Mouse (Mus musculus) CH12.LX (cell line): Measurements from ENCODE around the gene Fgfr2. TPM values are rescaled to one million over a fixed set of nuclear protein-coding genes. Genes with fewer than 3 reads are reported as not detected.

Experiments
- DNase-seq: peaks from one replicate; pipeline ENCODE4 v3.0.0-alpha.2; 2013; ENCODE audit errors: extremely low read depth
- H3K27ac ChIP-seq: 2 replicates; pipeline ENCODE4 v1.5.1; 2012; ENCODE audit warnings: low read depth, mild to moderate bottlenecking, control low read depth, moderate library complexity; ENCODE audit not compliant: insufficient read depth
- H3K27me3 ChIP-seq: replicated peaks from 2 replicates; pipeline ENCODE3; 2012; ENCODE audit warnings: inconsistent platforms
- H3K36me3 ChIP-seq, 2 experiments: replicated peaks in 1 of 2; 2 replicates each; pipeline versions ENCODE3 to v1.6.1; 2012; ENCODE audit warnings: inconsistent platforms in 1 of 2, low read length in 1 of 2, mild to moderate bottlenecking in 1 of 2, mixed read lengths in 1 of 2, moderate library complexity in 1 of 2; ENCODE audit not compliant: control insufficient read depth in 1 of 2, insufficient read depth in 1 of 2
- H3K4me1 ChIP-seq, 2 experiments: 2 replicates each; pipeline ENCODE4 v1.6.1; 2012; ENCODE audit warnings: inconsistent platforms in 1 of 2, moderate library complexity in 1 of 2; ENCODE audit not compliant: insufficient read depth in 2 of 2, control insufficient read depth in 1 of 2
- H3K4me2 ChIP-seq: 2 replicates; pipeline ENCODE4 v1.6.1; 2012; ENCODE audit warnings: low read depth, mild to moderate bottlenecking, control low read depth; ENCODE audit not compliant: poor library complexity, insufficient read depth, severe bottlenecking
- H3K4me3 ChIP-seq, 3 experiments: fragments of 150-350 bp in 1 of 3; sonication (generic) in 1 of 3; replicated peaks in 1 of 3; 2 replicates each; pipeline versions ENCODE3 to v1.5.1; 2011 to 2012; ENCODE audit warnings: low read depth in 2 of 3, low read length in 2 of 3, mild to moderate bottlenecking in 2 of 3, moderate library complexity in 2 of 3, control low read depth in 1 of 3, improper control_type of control experiment in 1 of 3, inconsistent platforms in 1 of 3, mixed read lengths in 1 of 3; ENCODE audit not compliant: poor library complexity in 1 of 3
- H3K79me2 ChIP-seq: replicated peaks from 2 replicates; pipeline ENCODE4 v1.6.1; 2012; ENCODE audit warnings: mild to moderate bottlenecking, moderate library complexity; ENCODE audit not compliant: control insufficient read depth, poor library complexity, insufficient read depth, severe bottlenecking; ENCODE audit errors: extremely low read depth
- H3K9ac ChIP-seq: 2 replicates; pipeline ENCODE4 v1.6.1; 2012; ENCODE audit warnings: low read depth, mild to moderate bottlenecking, control low read depth, moderate library complexity; ENCODE audit not compliant: insufficient read depth
- H3K9me3 ChIP-seq: replicated peaks from 2 replicates; pipeline ENCODE3; 2012; ENCODE audit warnings: low read length, inconsistent platforms, mixed read lengths
- BHLHE40 ChIP-seq: IDR thresholded peaks from 2 replicates; pipeline ENCODE4 v1.6.1; 2011; ENCODE audit warnings: mild to moderate bottlenecking, low read depth, low read length, improper control_type of control experiment
- CHD1 ChIP-seq: IDR thresholded peaks from 2 replicates; pipeline ENCODE4 v1.6.1; 2012; ENCODE audit warnings: low read depth, low read length, improper control_type of control experiment, inconsistent platforms
- CHD2 ChIP-seq: IDR thresholded peaks from 2 replicates; pipeline ENCODE4 v1.6.1; 2011; ENCODE audit warnings: low read length, improper control_type of control experiment
- CTCF ChIP-seq, 2 experiments: IDR thresholded peaks in 1 of 2; conservative IDR thresholded peaks in 1 of 2; 2 replicates each; pipeline ENCODE4 v1.5.1; 2011 to 2012; ENCODE audit warnings: low read depth in 2 of 2, low read length in 2 of 2, improper control_type of control experiment in 1 of 2, inconsistent platforms in 1 of 2, mild to moderate bottlenecking in 1 of 2, moderate library complexity in 1 of 2
- E2F4 ChIP-seq: IDR thresholded peaks from 2 replicates; pipeline ENCODE4 v1.6.1; 2011; ENCODE audit warnings: low read depth, low read length, improper control_type of control experiment; ENCODE audit not compliant: insufficient replicate concordance
- ELF1 ChIP-seq: IDR thresholded peaks from 2 replicates; pipeline ENCODE4 v1.6.1; 2014; ENCODE audit warnings: low read depth, mild to moderate bottlenecking, inconsistent platforms, low read length, improper control_type of control experiment
- HCFC1 ChIP-seq: IDR thresholded peaks from 2 replicates; pipeline ENCODE4 v1.6.1; 2012; ENCODE audit warnings: low read depth, mild to moderate bottlenecking, inconsistent platforms, low read length, improper control_type of control experiment
- IRF4 ChIP-seq: IDR thresholded peaks from 2 replicates; pipeline ENCODE4 v1.6.1; 2014; ENCODE audit warnings: low read depth, mild to moderate bottlenecking, inconsistent platforms, low read length, improper control_type of control experiment
- KAT2A ChIP-seq: IDR thresholded peaks from 2 replicates; pipeline ENCODE4 v1.6.1; 2012; ENCODE audit warnings: low read length, improper control_type of control experiment, inconsistent platforms; ENCODE audit not compliant: insufficient replicate concordance
- MAFK ChIP-seq: IDR thresholded peaks from 2 replicates; pipeline ENCODE4 v1.6.1; 2011; ENCODE audit warnings: low read length, improper control_type of control experiment; ENCODE audit not compliant: insufficient replicate concordance
- MAX ChIP-seq: IDR thresholded peaks from 2 replicates; pipeline ENCODE4 v1.6.1; 2011; ENCODE audit warnings: low read length, improper control_type of control experiment
- MAZ ChIP-seq: IDR thresholded peaks from 2 replicates; pipeline ENCODE4 v1.6.1; 2012; ENCODE audit warnings: low read depth, mild to moderate bottlenecking, inconsistent platforms, low read length, improper control_type of control experiment, moderate library complexity
- MXI1 ChIP-seq: IDR thresholded peaks from 2 replicates; pipeline ENCODE4 v1.6.1; 2011; ENCODE audit warnings: mild to moderate bottlenecking, low read depth, low read length, improper control_type of control experiment
- MYC ChIP-seq: IDR thresholded peaks from 2 replicates; pipeline ENCODE4 v1.6.1; 2011; ENCODE audit warnings: low read depth, mild to moderate bottlenecking, improper control_type of control experiment, low read length
- NRF1 ChIP-seq: IDR thresholded peaks from 2 replicates; pipeline ENCODE4 v1.6.1; 2014; ENCODE audit warnings: low read depth, mild to moderate bottlenecking, inconsistent platforms, low read length, improper control_type of control experiment, moderate library complexity
- POLR2A ChIP-seq: IDR thresholded peaks from 2 replicates; pipeline ENCODE4 v1.6.1; 2011; ENCODE audit warnings: low read depth, mild to moderate bottlenecking, improper control_type of control experiment, low read length
- POLR2AphosphoS2 ChIP-seq: IDR thresholded peaks from 2 replicates; pipeline ENCODE4 v1.6.1; 2011; ENCODE audit warnings: low read depth, low read length, improper control_type of control experiment
- RAD21 ChIP-seq: IDR thresholded peaks from 2 replicates; pipeline ENCODE4 v1.6.1; 2011; ENCODE audit warnings: low read depth, mild to moderate bottlenecking, low read length, improper control_type of control experiment, moderate library complexity
- RCOR1 ChIP-seq: conservative IDR thresholded peaks from 2 replicates; pipeline ENCODE4 v1.6.1; 2012; ENCODE audit warnings: low read depth, mild to moderate bottlenecking, inconsistent platforms, low read length, improper control_type of control experiment
- SIN3A ChIP-seq: IDR thresholded peaks from 2 replicates; pipeline ENCODE4 v1.6.1; 2012; ENCODE audit warnings: low read length, improper control_type of control experiment, inconsistent platforms
- TCF12 ChIP-seq: IDR thresholded peaks from 2 replicates; pipeline ENCODE4 v1.6.1; 2014; ENCODE audit warnings: low read depth, mild to moderate bottlenecking, inconsistent platforms, low read length, improper control_type of control experiment
- UBTF ChIP-seq: IDR thresholded peaks from 2 replicates; pipeline ENCODE4 v1.6.1; 2012; ENCODE audit warnings: low read depth, mild to moderate bottlenecking, inconsistent platforms, low read length, improper control_type of control experiment, moderate library complexity
- USF1 ChIP-seq: IDR thresholded peaks from 2 replicates; pipeline ENCODE4 v1.6.1; 2014; ENCODE audit warnings: low read depth, mild to moderate bottlenecking, inconsistent platforms, low read length, improper control_type of control experiment
- USF2 ChIP-seq: conservative IDR thresholded peaks from 2 replicates; pipeline ENCODE4 v1.6.1; 2011; ENCODE audit warnings: low read depth, low read length, improper control_type of control experiment
- ZC3H11A ChIP-seq: IDR thresholded peaks from 2 replicates; pipeline ENCODE4 v1.6.1; 2012; ENCODE audit warnings: low read depth, mild to moderate bottlenecking, inconsistent platforms, low read length, improper control_type of control experiment
- dilution Hi-C: fragments of 300-500 bp; cut with MboI; formaldehyde crosslinking; loops from 2 replicates; pipeline ENCODE4 v1.14.3; 2020; ENCODE audit warnings: low sequenced_read_pairs; ENCODE audit not compliant: extremely low pct_unique_long_range_greater_than_20kb, extremely low pct_ligation_motif_present
- in situ Hi-C: fragments of 300-500 bp; cut with MboI; formaldehyde crosslinking; loops from 3 replicates; pipeline ENCODE4 v1.14.3; 2019; ENCODE audit warnings: low sequenced_read_pairs, low pct_ligation_motif_present, low pct_unique_long_range_greater_than_20kb, mixed read lengths
- polyA plus RNA-seq: library from polyadenylated mRNA; unstranded; fragments of >175 nt; gene quantifications from 2 replicates; pipeline ENCODE4 v1.2.1, GENCODE M21; 2012; ENCODE audit warnings: low read depth; ENCODE audit not compliant: insufficient read length
- total RNA-seq, 2 experiments: library from RNA; depleted of rRNA; stranded (reverse); fragments of 300-350 nt in 1 of 2; fragments of >200 nt in 1 of 2; gene quantifications; 2 replicates each; pipeline ENCODE4 v1.2.3; 2012 to 2014

Gene Fgfr2
- total and polyA plus RNA-seq, 3 experiments: not detected

GRCm38 (mm10) chr7:132435486-132436055, 687.6 kb downstream of the Fgfr2 start:
- no peak overlapping the region for H3K27ac ChIP-seq
- no peak overlapping the region for H3K9ac ChIP-seq
- in situ Hi-C loops: no loop called here
- H3K9me3 ChIP-seq: no peaks in the 10 kb centered on the region
- H3K4me1 ChIP-seq: no peaks in the 10 kb centered on the region
- H3K79me2 ChIP-seq: no peaks in the 10 kb centered on the region
- H3K4me3 ChIP-seq: no peak overlapping the region
- H3K4me2 ChIP-seq: no peak overlapping the region
- no peaks in the 10 kb centered on the region for H3K36me3 ChIP-seq
- no peak for DNase-seq
- no peak for TF ChIP-seq MYC
- no peak for TF ChIP-seq CHD1
- TF ChIP-seq USF2: no peak
- TF ChIP-seq RCOR1: no peak
- TF ChIP-seq CHD2: no peak
- TF ChIP-seq MAX: no peak
- no peak for TF ChIP-seq CTCF (conservative IDR thresholded peaks at IDR 0.05 in 1 of 2, IDR thresholded peaks at IDR 0.05 in 1 of 2; ENCODE audit: low read depth in 2 of 2, low read length in 2 of 2)
- TF ChIP-seq HCFC1: no peak
- TF ChIP-seq KAT2A: no peak
- TF ChIP-seq MXI1: no peak
- H3K27me3 ChIP-seq: peaks cover 79% of the 10 kb centered on the region
- dilution Hi-C loops: no loop called here

- Histone ChIP-seq H3K9me3 (no peaks in the 10 kb centered on the region), H3K27me3 (peaks cover 80% of the 10 kb centered on the region)
- no peak for TF ChIP-seq ELF1
- TF ChIP-seq NRF1: no peak
- no peak for TF ChIP-seq POLR2A
- no peak for TF ChIP-seq BHLHE40
- TF ChIP-seq USF1: no peak
- TF ChIP-seq E2F4: no peak
- no peak for TF ChIP-seq TCF12
- TF ChIP-seq MAZ: no peak
- no peak for TF ChIP-seq IRF4
- no peak for TF ChIP-seq SIN3A
- TF ChIP-seq MYC: no peak
- no peak for TF ChIP-seq MAFK
- no peak for TF ChIP-seq RAD21
- no peak for TF ChIP-seq MXI1
- no peak for TF ChIP-seq HCFC1
- TF ChIP-seq POLR2AphosphoS2: no peak
- no peak for TF ChIP-seq UBTF
- TF ChIP-seq ZC3H11A: no peak
- TF ChIP-seq, all 38 proteins: peak for 0
- Histone ChIP-seq H3K36me3 (no peaks in the 10 kb centered on the region), H3K9ac (no peak overlapping the region), H3K27ac (no peak overlapping the region), H3K4me3 (no peak overlapping the region), H3K4me2 (no peak overlapping the region), H3K4me1 (no peaks in the 10 kb centered on the region), H3K79me2 (no peaks in the 10 kb centered on the region)
- in situ Hi-C loops (no loop called here), dilution Hi-C loops (no loop called here)
- DNase-seq: no peak
These were observed 693.8 kb downstream of the Fgfr2 start for GRCm38 (mm10) chr7:132429324-132429723.
